Mouse (Mus musculus) cerebellum, adult 2 months (tissue): Measurements from ENCODE around the gene Angptl6.

Source experiments
- CTCF ChIP-seq: fragments of 200-500 bp; IDR thresholded peaks from 2 replicates; pipeline ENCODE4 v1.5.1; 2011; ENCODE audit warnings: low read depth, mild to moderate bottlenecking, control low read depth, low read length, moderate library complexity, borderline replicate concordance; ENCODE audit not compliant: insufficient read depth
- POLR2A ChIP-seq: fragments of 200-500 bp; IDR thresholded peaks from 2 replicates; pipeline ENCODE4 v1.6.1; 2011; ENCODE audit warnings: low read length, control low read depth, borderline replicate concordance; ENCODE audit not compliant: insufficient read depth

DNA sequence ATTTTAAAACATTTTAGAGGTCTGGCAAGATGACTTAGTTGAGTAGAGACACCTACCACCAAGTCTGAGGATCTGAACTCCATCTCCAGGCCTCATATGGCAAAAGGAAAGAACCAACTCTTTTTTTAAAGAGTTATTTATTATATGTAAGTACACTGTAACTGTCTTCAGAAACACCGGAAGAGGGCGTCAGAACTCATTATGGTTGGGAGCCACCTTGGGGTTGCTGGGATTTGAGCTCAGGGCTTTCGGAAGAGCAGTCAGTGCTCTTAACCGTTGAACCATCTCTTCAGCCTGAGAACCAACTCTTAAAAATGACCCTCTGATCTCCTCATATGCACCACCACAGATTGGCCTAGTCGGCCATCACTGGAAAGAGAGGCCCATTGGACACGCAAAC, 7.7 kb upstream of the Angptl6 start:
- TF ChIP-seq POLR2A (no peak), CTCF (no peak)
